Mouse (Mus musculus): Measurements from ENCODE around the gene Gfra4. TPM values are rescaled to one million over a fixed set of nuclear protein-coding genes. Genes with fewer than 3 reads are reported as not detected.

Gene Gfra4
- polyA plus RNA-seq (2021; fragmentation: Nextera tagmentation): 95.8 and 168 TPM in 2 replicates
- long read RNA-seq, experiment 1, transcript Gfra4-208 (4 exons, 1,125 nt): minor isoform, 59 of 208 reads
- long read RNA-seq, experiment 1, transcript Gfra4-207 (2 exons, 1,791 nt): major isoform, 67 of 208 reads
- long read RNA-seq, experiment 1, partial matches to known transcripts: 8 of 208 reads
- long read RNA-seq, experiment 1, other reads (novel, unspliced or antisense): 74 of 208 reads
- long read RNA-seq, experiment 2, transcript Gfra4-208 (4 exons, 1,125 nt): major isoform, 40 of 94 reads
- long read RNA-seq, experiment 2, partial matches to known transcripts: 6 of 94 reads
- long read RNA-seq, experiment 2, other reads (novel, unspliced or antisense): 46 of 94 reads

GRCm38 (mm10) chr2:131042988-131043387, at the start of gene Gfra4:
TSS of gene Gfra4 (minus strand) at chr2:131043088.

GRCm38 (mm10) chr2:131086667-131087390, 43.9 kb upstream of the Gfra4 start, which contains the start of gene Siglec1:
TSS of gene Siglec1 (minus strand) at chr2:131086765.

GRCm38 (mm10) chr2:131063404-131063864, 20.5 kb upstream of the Gfra4 start, which contains the start of gene Adam33:
TSS of gene Adam33 (minus strand) at chr2:131063814.

Other genes with a start within 250 kb of the Gfra4 start
- 19.6 and 19.8 TPM in 2 replicates for gene 4930402H24Rik, start 136.7 kb downstream of the Gfra4 start, polyA plus RNA-seq (2021; fragmentation: Nextera tagmentation)
- 15.1 and 41.4 TPM in 2 replicates for gene Atrn, start 136.6 kb downstream of the Gfra4 start, polyA plus RNA-seq (2021; fragmentation: Nextera tagmentation)
- gene Adam33, start 20.7 kb upstream of the Gfra4 start, polyA plus RNA-seq (2021; fragmentation: Nextera tagmentation): 0.90 and 1.4 TPM in 2 replicates
- 0.06 TPM in 1 of 2 replicates, not detected in the other for gene Siglec1, start 43.7 kb upstream of the Gfra4 start, polyA plus RNA-seq (2021; fragmentation: Nextera tagmentation)
- 0.97 and 1.6 TPM in 2 replicates for gene Hspa12b, start 84.2 kb upstream of the Gfra4 start, polyA plus RNA-seq (2021; fragmentation: Nextera tagmentation)
- gene Gm11037, start 90.4 kb upstream of the Gfra4 start, polyA plus RNA-seq (2021; fragmentation: Nextera tagmentation): not detected in 2 replicates
- gene 1700037H04Rik, start 117.0 kb upstream of the Gfra4 start, polyA plus RNA-seq (2021; fragmentation: Nextera tagmentation): 67.9 and 147 TPM in 2 replicates
- gene Cenpb, start 137.0 kb upstream of the Gfra4 start, polyA plus RNA-seq (2021; fragmentation: Nextera tagmentation): 4.0 and 4.6 TPM in 2 replicates
- gene Cdc25b, start 143.9 kb upstream of the Gfra4 start, polyA plus RNA-seq (2021; fragmentation: Nextera tagmentation): 3.6 and 4.7 TPM in 2 replicates
- 2.8 and 4.3 TPM in 2 replicates for gene Spef1, start 144.2 kb upstream of the Gfra4 start, polyA plus RNA-seq (2021; fragmentation: Nextera tagmentation)
- 29.5 and 32.4 TPM in 2 replicates for gene Ap5s1, start 164.0 kb upstream of the Gfra4 start, polyA plus RNA-seq (2021; fragmentation: Nextera tagmentation)
- gene Mavs, start 191.0 kb upstream of the Gfra4 start, polyA plus RNA-seq (2021; fragmentation: Nextera tagmentation): 4.0 and 4.8 TPM in 2 replicates
- 6.8 and 61.9 TPM in 2 replicates for gene Pank2, start 219.4 kb upstream of the Gfra4 start, polyA plus RNA-seq (2021; fragmentation: Nextera tagmentation)

Data from left cerebral cortex, adult 6 months (tissue).